Mouse (Mus musculus): ENCODE data around the gene Olfr1373. TPM values are rescaled to one million over a fixed set of nuclear protein-coding genes. Genes with fewer than 3 reads are reported as not detected.

Gene Olfr1373
- polyA plus RNA-seq, 1 experiment from 2014 or later, result not detected

DNA sequence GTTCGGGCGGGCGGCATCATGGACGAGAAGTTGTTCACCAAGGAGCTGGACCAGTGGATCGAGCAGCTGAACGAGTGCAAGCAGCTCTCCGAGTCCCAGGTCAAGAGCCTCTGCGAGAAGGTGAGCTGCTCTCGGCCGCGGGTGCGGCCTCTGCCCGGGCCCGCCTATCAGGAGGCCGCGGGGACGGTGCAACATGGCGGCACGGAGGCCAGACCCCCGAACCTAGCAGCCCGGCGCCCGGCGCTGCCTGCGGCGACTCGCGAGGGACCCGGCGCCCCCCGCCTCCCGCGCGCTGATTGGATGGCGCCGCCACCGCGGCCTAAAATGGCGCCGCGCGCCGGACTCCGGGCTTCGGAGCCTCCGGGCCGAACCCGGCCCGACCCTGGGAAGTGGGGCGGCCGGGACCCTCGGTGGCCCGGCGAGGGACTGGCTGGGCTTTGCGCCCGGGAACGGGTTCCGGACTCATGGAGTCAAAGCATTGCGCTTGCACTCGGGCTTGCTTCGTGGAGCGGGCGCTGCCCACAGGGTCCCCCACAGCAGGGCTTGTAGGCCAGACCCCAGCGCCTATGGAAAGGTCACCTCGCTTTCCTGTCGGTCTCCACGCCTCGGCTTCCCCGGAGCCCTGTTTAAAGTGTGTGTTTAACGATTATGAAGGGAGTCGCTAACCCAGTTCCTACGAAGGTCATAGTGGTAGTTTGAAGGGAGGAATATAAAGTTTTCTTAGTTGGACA lies 46.1 kb downstream of the Olfr1373 start:
- peaks cover 15% of the 10 kb centered on the region for H3K4me1 ChIP-seq (ENCODE audit: control insufficient read depth, insufficient read depth, low read length)
- no peaks in the 10 kb centered on the region for H3K9me3 ChIP-seq (ENCODE audit: control insufficient read depth, low read length)
- H3K4me2 ChIP-seq (replicated peaks; ENCODE audit: low read depth, low read length), result peak overlapping the region; percentile 77
- no peaks in the 10 kb centered on the region for H3K27me3 ChIP-seq (ENCODE audit: control insufficient read depth, insufficient read depth, low read length)
- WGBS, result under 1% methylated on average over 65 of the region's 72 CpGs
- peak overlapping the region; percentile 99 for H3K9ac ChIP-seq (ENCODE audit: low read depth, low read length)
- H3K4me3 ChIP-seq (ENCODE audit: low read length), result peak overlapping the region; percentile 86
- H3K36me3 ChIP-seq (ENCODE audit: control insufficient read depth, insufficient read depth, low read length), result no peaks in the 10 kb centered on the region; the same call in 1 of the 2 replicates
- peak overlapping the region; percentile 99 for H3K27ac ChIP-seq (ENCODE audit: low read depth, low read length)
- peak; percentile 87 for ATAC-seq (ENCODE audit: low FRiP score, low TSS enrichment)

- Histone ChIP-seq H3K4me3 (ENCODE audit: low read length) (peak within 1 kb of the TSS; percentile 86), H3K27me3 (ENCODE audit: control insufficient read depth, insufficient read depth, low read length) (no peaks in the 10 kb centered on the region), H3K27ac (ENCODE audit: low read depth, low read length) (peak within 1 kb of the TSS; percentile 99), H3K9ac (ENCODE audit: low read depth, low read length) (peak within 1 kb of the TSS; percentile 99), H3K36me3 (ENCODE audit: control insufficient read depth, insufficient read depth, low read length) (no peaks in the 10 kb centered on the region; the same call in 1 of the 2 replicates), H3K9me3 (ENCODE audit: control insufficient read depth, low read length) (no peaks in the 10 kb centered on the region), H3K4me1 (ENCODE audit: control insufficient read depth, insufficient read depth, low read length) (peaks cover 15% of the 10 kb centered on the region), H3K4me2 (replicated peaks; ENCODE audit: low read depth, low read length) (peak within 1 kb of the TSS; percentile 77)
- under 1% methylated on average over 50 of the region's 53 CpGs for WGBS
- peak; percentile 98 for ATAC-seq (ENCODE audit: low FRiP score, low TSS enrichment)
Observed at GRCm38 (mm10) chr11:52098398-52098946, 46.9 kb downstream of the Olfr1373 start, which contains the start of gene Ppp2ca. TSS of gene Ppp2ca (plus strand) at chr11:52098681.

GRCm38 (mm10) chr11:52097596-52097995 lies 47.7 kb downstream of the Olfr1373 start:
- Histone ChIP-seq H3K9ac (ENCODE audit: low read depth, low read length) (no peak overlapping the region), H3K36me3 (ENCODE audit: control insufficient read depth, insufficient read depth, low read length) (no peaks in the 10 kb centered on the region; the same call in 1 of the 2 replicates), H3K9me3 (ENCODE audit: control insufficient read depth, low read length) (no peaks in the 10 kb centered on the region), H3K4me3 (ENCODE audit: low read length) (no peak overlapping the region), H3K4me2 (replicated peaks; ENCODE audit: low read depth, low read length) (peak overlapping the region; percentile 77; the same call in 1 of the 2 replicates), H3K4me1 (ENCODE audit: control insufficient read depth, insufficient read depth, low read length) (peaks cover 15% of the 10 kb centered on the region), H3K27me3 (ENCODE audit: control insufficient read depth, insufficient read depth, low read length) (no peaks in the 10 kb centered on the region), H3K27ac (ENCODE audit: low read depth, low read length) (no peak overlapping the region)
- WGBS, result 70% methylated on average over 2 of the region's 2 CpGs
- no peak for ATAC-seq (ENCODE audit: low FRiP score, low TSS enrichment)

- 79% methylated on average over 3 of the region's 3 CpGs for WGBS
- H3K9ac ChIP-seq (ENCODE audit: low read depth, low read length), result no peak overlapping the region
- H3K36me3 ChIP-seq (ENCODE audit: control insufficient read depth, insufficient read depth, low read length), result no peaks in the 10 kb centered on the region; the same call in 1 of the 2 replicates
- no peak overlapping the region for H3K4me3 ChIP-seq (ENCODE audit: low read length)
- no peaks in the 10 kb centered on the region for H3K27me3 ChIP-seq (ENCODE audit: control insufficient read depth, insufficient read depth, low read length)
- no peak for ATAC-seq (ENCODE audit: low FRiP score, low TSS enrichment)
- H3K4me1 ChIP-seq (ENCODE audit: control insufficient read depth, insufficient read depth, low read length), result peaks cover 15% of the 10 kb centered on the region
- H3K27ac ChIP-seq (ENCODE audit: low read depth, low read length), result no peak overlapping the region
- no peak overlapping the region for H3K4me2 ChIP-seq (replicated peaks; ENCODE audit: low read depth, low read length)
- no peaks in the 10 kb centered on the region for H3K9me3 ChIP-seq (ENCODE audit: control insufficient read depth, low read length)
Observed at GRCm38 (mm10) chr11:52097016-52097415, 48.3 kb downstream of the Olfr1373 start.

Small RNA genes lying within 50 kb of the gene (microRNA-seq; reads per million reads assigned to microRNA genes)
- not detected for gene Gm24157
- 9.3 reads per million, percentile 27 among the genes with 10 or more reads in this experiment for gene Mir3061

Other genes with a start within 250 kb of the Olfr1373 start
- gene Cdkn2aipnl, start 177.9 kb downstream of the Olfr1373 start, polyA plus RNA-seq (2014; fragmentation: Nextera tagmentation; extraction: Ambion mirVana), result 87.9 and 104 TPM in 2 replicates
- gene Ube2b, start 144.8 kb downstream of the Olfr1373 start, polyA plus RNA-seq (2014; fragmentation: Nextera tagmentation; extraction: Ambion mirVana), result 149 and 215 TPM in 2 replicates
- 9.7 and 10.1 TPM in 2 replicates for gene Cdkl3, start 141.3 kb downstream of the Olfr1373 start, polyA plus RNA-seq (2014; fragmentation: Nextera tagmentation; extraction: Ambion mirVana)
- 83.4 and 110 TPM in 2 replicates for gene Ppp2ca, start 46.8 kb downstream of the Olfr1373 start, polyA plus RNA-seq (2014; fragmentation: Nextera tagmentation; extraction: Ambion mirVana)
- not detected in 2 replicates for gene Olfr1371, start 68.5 kb upstream of the Olfr1373 start, polyA plus RNA-seq (2014; fragmentation: Nextera tagmentation; extraction: Ambion mirVana)
- 843 and 964 TPM in 2 replicates for gene Skp1a, start 86.5 kb upstream of the Olfr1373 start, polyA plus RNA-seq (2014; fragmentation: Nextera tagmentation; extraction: Ambion mirVana)
- 18.1 and 27.5 TPM in 2 replicates for gene Tcf7, start 137.5 kb upstream of the Olfr1373 start, polyA plus RNA-seq (2014; fragmentation: Nextera tagmentation; extraction: Ambion mirVana)
- 265 and 284 TPM in 2 replicates for gene Vdac1, start 215.3 kb upstream of the Olfr1373 start, polyA plus RNA-seq (2014; fragmentation: Nextera tagmentation; extraction: Ambion mirVana)